Mouse (Mus musculus): ENCODE data around the gene Ghsr.
"Not testable (repeated sequence)": the region's sequence is repeated elsewhere in the genome, so short reads cannot be mapped to it uniquely, and the experiment has no call there.

Gene Ghsr

GRCm38 (mm10) chr3:27371276-27371621, at the start of gene Ghsr:
Ghsr (plus strand) TSS chr3:27371351.
- no peak for DNase-seq (ENCODE audit: low read depth, low spot score)

- DNase-seq (ENCODE audit: low read depth, low spot score) = no peak
These were observed 48.6 kb upstream of the Ghsr start for GRCm38 (mm10) chr3:27322591-27322990.

GRCm38 (mm10) chr3:27323551-27323950, 47.6 kb upstream of the Ghsr start:
- no peak for DNase-seq (ENCODE audit: low read depth, low spot score)

- DNase-seq (ENCODE audit: low read depth, low spot score) = no peak
These were observed 44.4 kb upstream of the Ghsr start for GRCm38 (mm10) chr3:27326633-27327191.

GRCm38 (mm10) chr3:27330706-27331105, 40.4 kb upstream of the Ghsr start:
- no peak for DNase-seq (ENCODE audit: low read depth, low spot score)

GRCm38 (mm10) chr3:27338437-27338836, 32.7 kb upstream of the Ghsr start:
- DNase-seq (ENCODE audit: low read depth, low spot score) = no peak

- DNase-seq (ENCODE audit: low read depth, low spot score) = no peak
These were observed 32.3 kb upstream of the Ghsr start for GRCm38 (mm10) chr3:27338887-27339286.

GRCm38 (mm10) chr3:27340757-27341156, 30.4 kb upstream of the Ghsr start:
- DNase-seq (ENCODE audit: low read depth, low spot score) = no peak

GRCm38 (mm10) chr3:27342462-27342861, 28.7 kb upstream of the Ghsr start:
- DNase-seq (ENCODE audit: low read depth, low spot score) = no peak

- no peak for DNase-seq (ENCODE audit: low read depth, low spot score)
These were observed 25.6 kb upstream of the Ghsr start for GRCm38 (mm10) chr3:27345526-27345925.

- peak; percentile 65 for DNase-seq (ENCODE audit: low read depth, low spot score)
These were observed 22.7 kb upstream of the Ghsr start for GRCm38 (mm10) chr3:27348462-27348861.

GRCm38 (mm10) chr3:27351105-27351504, 20.0 kb upstream of the Ghsr start:
- no peak for DNase-seq (ENCODE audit: low read depth, low spot score)

GRCm38 (mm10) chr3:27359100-27359720, 11.9 kb upstream of the Ghsr start:
- DNase-seq (ENCODE audit: low read depth, low spot score) = no peak

GRCm38 (mm10) chr3:27370125-27370524, 1.0 kb upstream of the Ghsr start:
- no peak for DNase-seq (ENCODE audit: low read depth, low spot score)

GRCm38 (mm10) chr3:27370582-27371275, 422 bp upstream of the Ghsr start:
- DNase-seq (ENCODE audit: low read depth, low spot score) = no peak

- no peak for DNase-seq (ENCODE audit: low read depth, low spot score)
These were observed 837 bp downstream of the Ghsr start for GRCm38 (mm10) chr3:27371725-27372650.

GRCm38 (mm10) chr3:27374396-27374795, 3.2 kb downstream of the Ghsr start:
- no peak for DNase-seq (ENCODE audit: low read depth, low spot score)

GRCm38 (mm10) chr3:27377935-27378334, 6.8 kb downstream of the Ghsr start:
- no peak for DNase-seq (ENCODE audit: low read depth, low spot score)

GRCm38 (mm10) chr3:27384836-27385235, 13.7 kb downstream of the Ghsr start:
- DNase-seq (ENCODE audit: low read depth, low spot score) = no peak

- no peak for DNase-seq (ENCODE audit: low read depth, low spot score)
These were observed 18.8 kb downstream of the Ghsr start for GRCm38 (mm10) chr3:27389923-27390322.

- DNase-seq (ENCODE audit: low read depth, low spot score) = not testable (repeated sequence)
These were observed 29.8 kb downstream of the Ghsr start for GRCm38 (mm10) chr3:27400996-27401395.

GRCm38 (mm10) chr3:27406440-27406839, 35.3 kb downstream of the Ghsr start:
- no peak for DNase-seq (ENCODE audit: low read depth, low spot score)
